Mouse (Mus musculus): Measurements from ENCODE around the gene Skida1. TPM values are rescaled to one million over a fixed set of nuclear protein-coding genes. Genes with fewer than 3 reads are reported as not detected.

The Skida1 gene
- polyA plus RNA-seq, 1 experiment from 2014 or later, result 3.9 TPM

DNA sequence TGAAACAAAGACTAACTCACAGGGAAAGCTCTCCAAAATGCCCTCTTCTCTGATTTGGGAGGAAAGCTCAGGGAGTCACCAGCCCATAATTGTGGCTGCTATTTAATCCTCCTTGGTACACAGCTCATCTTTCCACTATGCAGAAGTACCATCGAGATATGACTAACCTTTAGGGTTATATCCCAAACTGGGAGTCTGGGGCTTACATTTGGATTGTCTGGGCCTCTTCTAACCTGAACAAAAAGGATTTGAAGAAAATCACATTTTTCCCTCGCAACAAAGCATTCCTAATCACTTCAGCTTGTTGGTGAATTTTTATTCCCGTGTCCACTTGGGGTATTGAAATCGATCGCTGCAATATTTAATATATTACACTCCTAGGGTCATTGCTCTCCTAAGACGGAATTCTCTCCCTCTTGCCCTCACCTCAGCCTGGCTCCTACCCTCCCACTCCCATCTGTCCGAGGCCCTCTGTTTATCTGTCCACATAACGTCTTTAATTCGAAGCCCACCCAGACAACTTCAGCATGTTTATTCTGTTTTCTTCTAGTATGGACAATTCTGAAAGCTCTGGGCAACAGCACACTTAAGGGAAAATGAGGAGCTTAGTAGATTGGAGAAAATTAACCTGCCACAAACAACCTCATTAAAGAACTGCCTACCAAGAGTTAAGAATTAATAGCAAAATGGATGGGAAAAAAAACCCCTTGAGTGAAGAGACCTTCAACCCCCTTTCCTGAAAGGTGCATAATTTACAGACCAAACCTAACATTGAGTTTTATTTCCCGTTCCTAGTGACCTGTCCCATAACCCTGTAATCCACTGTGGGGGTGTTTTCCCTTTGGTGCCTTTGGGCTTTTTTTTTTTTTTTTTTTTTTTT is 14.2 kb downstream of the Skida1 start:
- Histone ChIP-seq H3K9me3 (replicated peaks; ENCODE audit: control insufficient read depth, low read length) (no peaks in the 10 kb centered on the region), H3K27ac (ENCODE audit: low read length) (no peak overlapping the region), H3K4me2 (ENCODE audit: low read depth, low read length) (no peak overlapping the region), H3K4me3 (ENCODE audit: low read length) (no peak overlapping the region), H3K4me1 (ENCODE audit: control insufficient read depth, insufficient read depth, low read length) (peaks cover 16% of the 10 kb centered on the region), H3K36me3 (ENCODE audit: control insufficient read depth, insufficient read depth) (no peaks in the 10 kb centered on the region), H3K9ac (ENCODE audit: low read length) (no peak overlapping the region), H3K27me3 (ENCODE audit: control insufficient read depth, insufficient read depth, low read length) (no peaks in the 10 kb centered on the region)
- no peak for ATAC-seq (replicated peaks; ENCODE audit: extremely low read depth, insufficient read depth, low FRiP score)
- 89% methylated on average over 10 of the region's 10 CpGs for WGBS

DNA sequence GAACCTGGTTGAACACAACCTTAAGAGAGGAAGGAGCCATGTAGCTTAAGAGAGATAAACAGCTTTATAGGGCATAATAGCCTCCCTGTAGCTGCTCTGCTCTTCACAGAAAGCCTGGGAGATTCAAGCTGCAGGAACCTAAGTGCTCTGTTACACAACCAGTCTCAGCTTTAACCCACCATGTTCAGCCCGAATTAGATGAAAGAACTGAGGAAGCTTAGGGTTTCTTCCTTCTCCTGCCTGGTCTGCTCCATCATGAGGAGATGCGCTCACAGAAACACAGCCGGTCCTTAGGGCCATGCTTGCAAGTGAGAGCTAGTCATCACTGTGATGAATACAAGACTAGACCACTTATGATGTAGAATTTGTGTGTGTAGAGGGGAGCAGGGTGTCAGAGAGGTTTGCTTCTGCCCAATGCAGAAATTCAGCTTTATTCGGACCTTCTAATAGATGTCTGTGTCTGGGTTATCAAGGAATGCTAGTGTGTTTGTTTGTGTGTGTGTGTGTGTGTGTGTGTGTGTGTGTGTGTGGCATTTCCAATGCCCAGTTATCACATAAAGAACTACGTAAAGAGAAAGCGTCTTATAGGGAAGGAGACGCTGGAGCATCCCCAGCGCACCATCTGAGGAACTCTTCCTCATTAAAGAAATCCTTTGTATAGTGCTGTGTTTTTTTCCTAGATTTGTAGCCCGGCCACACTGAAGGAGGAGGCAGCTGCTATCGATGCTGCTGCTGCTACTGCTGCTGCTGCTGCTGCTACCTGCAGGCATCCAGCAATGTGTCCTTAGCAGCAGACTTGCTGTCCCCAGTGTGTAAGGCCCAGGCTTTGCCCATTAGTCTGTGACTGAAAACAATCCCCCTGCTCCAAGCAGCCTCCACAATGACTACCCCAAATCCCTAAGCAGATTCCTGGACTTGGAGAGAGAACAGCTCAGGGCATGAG is 15.4 kb downstream of the Skida1 start:
- ATAC-seq (replicated peaks; ENCODE audit: extremely low read depth, insufficient read depth, low FRiP score), result no peak
- no peak overlapping the region for H3K4me2 ChIP-seq (ENCODE audit: low read depth, low read length)
- H3K9ac ChIP-seq (ENCODE audit: low read length), result no peak overlapping the region
- H3K4me3 ChIP-seq (ENCODE audit: low read length), result no peak overlapping the region
- H3K4me1 ChIP-seq (ENCODE audit: control insufficient read depth, insufficient read depth, low read length), result peaks cover 16% of the 10 kb centered on the region
- no peaks in the 10 kb centered on the region for H3K36me3 ChIP-seq (ENCODE audit: control insufficient read depth, insufficient read depth)
- no peaks in the 10 kb centered on the region for H3K27me3 ChIP-seq (ENCODE audit: control insufficient read depth, insufficient read depth, low read length)
- H3K9me3 ChIP-seq (replicated peaks; ENCODE audit: control insufficient read depth, low read length), result no peaks in the 10 kb centered on the region
- WGBS, result 60% methylated on average over 10 of the region's 10 CpGs
- no peak overlapping the region for H3K27ac ChIP-seq (ENCODE audit: low read length)

DNA sequence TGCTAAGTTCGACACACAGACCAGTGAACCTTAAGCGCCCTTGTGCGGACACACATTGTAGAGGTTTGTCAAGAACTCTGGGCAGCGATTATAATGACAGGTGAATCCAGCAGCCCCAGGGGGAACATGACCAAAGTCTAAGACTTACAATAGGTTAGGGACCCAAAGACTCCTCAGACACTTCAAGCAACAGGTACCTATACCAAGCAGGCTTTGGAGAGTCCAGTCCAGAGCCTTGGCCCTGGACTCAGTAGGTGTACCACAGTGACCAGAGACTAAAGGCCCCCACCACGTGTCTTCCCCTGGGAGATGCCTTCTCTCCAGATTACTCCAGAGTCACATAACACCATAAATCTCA is 16.3 kb downstream of the Skida1 start:
- H3K27ac ChIP-seq (ENCODE audit: low read length), result no peak overlapping the region
- H3K4me1 ChIP-seq (ENCODE audit: control insufficient read depth, insufficient read depth, low read length), result peaks cover 13% of the 10 kb centered on the region
- H3K36me3 ChIP-seq (ENCODE audit: control insufficient read depth, insufficient read depth), result no peaks in the 10 kb centered on the region
- H3K4me3 ChIP-seq (ENCODE audit: low read length), result no peak overlapping the region
- no peak for ATAC-seq (replicated peaks; ENCODE audit: extremely low read depth, insufficient read depth, low FRiP score)
- H3K9ac ChIP-seq (ENCODE audit: low read length), result no peak overlapping the region
- WGBS, result 74% methylated on average over 5 of the region's 5 CpGs
- no peaks in the 10 kb centered on the region for H3K27me3 ChIP-seq (ENCODE audit: control insufficient read depth, insufficient read depth, low read length)
- peak overlapping the region; percentile 98 for H3K4me2 ChIP-seq (ENCODE audit: low read depth, low read length)
- no peaks in the 10 kb centered on the region for H3K9me3 ChIP-seq (replicated peaks; ENCODE audit: control insufficient read depth, low read length)

DNA sequence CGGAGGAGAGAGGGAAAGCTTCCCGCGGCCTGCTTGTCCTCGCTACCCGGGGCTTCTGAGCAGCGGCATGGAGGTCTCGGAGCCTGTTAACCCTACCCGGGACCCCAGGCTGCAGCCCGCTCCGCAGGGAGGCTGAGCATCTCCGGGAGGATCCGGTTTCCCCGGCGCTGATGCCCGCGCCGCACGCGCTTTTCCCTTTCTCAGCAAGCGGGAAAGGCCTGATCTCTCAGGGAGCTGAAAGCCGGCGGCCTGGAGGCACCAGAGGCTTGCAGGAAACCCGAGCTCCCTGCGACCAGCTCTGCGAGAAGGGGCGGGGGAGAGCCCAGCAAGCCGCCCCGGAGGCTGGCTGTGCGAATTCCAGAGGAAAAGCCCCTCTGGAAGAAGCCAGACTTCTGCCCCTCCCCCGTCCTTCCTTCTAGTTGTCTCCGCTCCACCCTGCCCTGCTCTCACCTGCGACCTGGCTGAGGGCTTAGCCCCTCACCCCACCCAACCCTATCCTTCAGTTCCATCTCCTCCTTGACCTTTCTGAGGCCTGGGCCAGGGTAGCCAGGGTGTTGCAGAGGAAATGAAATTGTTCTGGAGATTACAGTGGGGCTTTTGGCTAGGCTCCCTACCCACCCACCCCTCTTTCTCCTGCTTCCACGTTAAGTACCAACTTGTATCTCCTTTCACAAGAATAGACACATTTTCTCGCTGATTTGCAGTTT is 16.9 kb downstream of the Skida1 start:
- no peak for ATAC-seq (replicated peaks; ENCODE audit: extremely low read depth, insufficient read depth, low FRiP score)
- H3K4me2 ChIP-seq (ENCODE audit: low read depth, low read length), result peak overlapping the region; percentile 98
- no peak overlapping the region for H3K27ac ChIP-seq (ENCODE audit: low read length)
- 5% methylated on average over 34 of the region's 34 CpGs for WGBS
- no peaks in the 10 kb centered on the region for H3K9me3 ChIP-seq (replicated peaks; ENCODE audit: control insufficient read depth, low read length)
- peaks cover 14% of the 10 kb centered on the region for H3K4me1 ChIP-seq (ENCODE audit: control insufficient read depth, insufficient read depth, low read length)
- peak overlapping the region; percentile 89 for H3K9ac ChIP-seq (ENCODE audit: low read length)
- peak overlapping the region; percentile 59 for H3K4me3 ChIP-seq (ENCODE audit: low read length)
- H3K36me3 ChIP-seq (ENCODE audit: control insufficient read depth, insufficient read depth), result no peaks in the 10 kb centered on the region
- H3K27me3 ChIP-seq (ENCODE audit: control insufficient read depth, insufficient read depth, low read length), result no peaks in the 10 kb centered on the region

DNA sequence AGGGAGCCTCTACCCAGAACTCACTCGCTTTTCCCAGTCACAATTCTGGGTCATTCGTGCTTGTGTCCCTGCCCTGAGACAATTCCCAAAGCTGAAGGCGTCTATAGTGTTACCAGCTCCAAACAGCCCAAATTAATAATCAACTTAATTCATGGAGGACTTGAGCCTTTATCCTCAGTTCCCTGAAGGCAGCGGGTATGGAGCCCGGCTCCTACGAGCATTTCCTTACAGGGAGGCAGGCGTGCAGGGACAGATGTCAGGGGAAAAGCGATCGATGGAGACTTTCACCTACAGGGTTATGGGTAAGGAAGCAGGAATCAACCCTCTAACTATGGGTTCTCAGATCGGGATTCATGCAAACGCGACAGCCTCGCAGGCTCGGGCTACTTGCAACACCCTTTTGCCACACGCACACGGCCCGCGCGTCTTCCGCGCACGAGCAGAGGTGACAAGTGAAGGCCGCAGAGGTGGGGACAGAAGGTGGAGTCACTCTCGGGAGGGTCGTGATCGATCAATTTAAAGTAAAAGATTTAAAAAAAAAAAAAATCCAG is 17.5 kb downstream of the Skida1 start:
- ATAC-seq (replicated peaks; ENCODE audit: extremely low read depth, insufficient read depth, low FRiP score), result no peak
- Histone ChIP-seq H3K27ac (ENCODE audit: low read length) (no peak overlapping the region), H3K27me3 (ENCODE audit: control insufficient read depth, insufficient read depth, low read length) (no peaks in the 10 kb centered on the region), H3K4me1 (ENCODE audit: control insufficient read depth, insufficient read depth, low read length) (peaks cover 14% of the 10 kb centered on the region), H3K36me3 (ENCODE audit: control insufficient read depth, insufficient read depth) (no peaks in the 10 kb centered on the region), H3K9me3 (replicated peaks; ENCODE audit: control insufficient read depth, low read length) (no peaks in the 10 kb centered on the region), H3K4me2 (ENCODE audit: low read depth, low read length) (peak overlapping the region; percentile 98), H3K9ac (ENCODE audit: low read length) (peak overlapping the region; percentile 89), H3K4me3 (ENCODE audit: low read length) (peak overlapping the region; percentile 59)
- 8% methylated on average over 26 of the region's 26 CpGs for WGBS

GRCm38 (mm10) chr2:18030581-18030980 is 18.3 kb downstream of the Skida1 start:
- no peak overlapping the region for H3K9ac ChIP-seq (ENCODE audit: low read length)
- H3K27me3 ChIP-seq (ENCODE audit: control insufficient read depth, insufficient read depth, low read length), result no peaks in the 10 kb centered on the region
- H3K4me2 ChIP-seq (ENCODE audit: low read depth, low read length), result peak overlapping the region; percentile 98
- H3K9me3 ChIP-seq (replicated peaks; ENCODE audit: control insufficient read depth, low read length), result no peaks in the 10 kb centered on the region
- 70% methylated on average over 8 of the region's 8 CpGs for WGBS
- ATAC-seq (replicated peaks; ENCODE audit: extremely low read depth, insufficient read depth, low FRiP score), result no peak
- peaks cover 15% of the 10 kb centered on the region for H3K4me1 ChIP-seq (ENCODE audit: control insufficient read depth, insufficient read depth, low read length)
- H3K4me3 ChIP-seq (ENCODE audit: low read length), result no peak overlapping the region
- no peaks in the 10 kb centered on the region for H3K36me3 ChIP-seq (ENCODE audit: control insufficient read depth, insufficient read depth)
- H3K27ac ChIP-seq (ENCODE audit: low read length), result no peak overlapping the region

DNA sequence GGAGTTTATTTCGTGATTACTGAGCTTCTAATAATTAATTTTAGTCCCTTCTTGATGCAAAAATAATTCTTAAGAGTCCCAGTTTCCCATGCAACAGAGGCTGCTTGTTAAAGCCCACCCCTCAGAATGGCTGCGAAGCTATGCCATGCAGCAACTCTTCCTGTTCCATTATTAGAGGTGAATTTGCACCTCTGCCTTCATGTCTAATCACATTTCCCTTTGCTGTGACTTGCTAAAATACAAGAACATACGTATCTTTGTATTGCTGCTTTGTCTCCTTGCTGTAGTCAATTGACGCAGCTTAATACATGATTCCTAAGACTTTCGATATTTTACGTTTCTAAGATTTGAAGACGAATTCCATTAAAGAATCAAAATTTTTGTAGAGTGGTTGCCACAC is 19.2 kb downstream of the Skida1 start:
- Histone ChIP-seq H3K36me3 (ENCODE audit: control insufficient read depth, insufficient read depth) (no peaks in the 10 kb centered on the region), H3K27me3 (ENCODE audit: control insufficient read depth, insufficient read depth, low read length) (no peaks in the 10 kb centered on the region), H3K27ac (ENCODE audit: low read length) (no peak overlapping the region), H3K9me3 (replicated peaks; ENCODE audit: control insufficient read depth, low read length) (no peaks in the 10 kb centered on the region), H3K9ac (ENCODE audit: low read length) (no peak overlapping the region), H3K4me1 (ENCODE audit: control insufficient read depth, insufficient read depth, low read length) (peaks cover 20% of the 10 kb centered on the region), H3K4me3 (ENCODE audit: low read length) (no peak overlapping the region), H3K4me2 (ENCODE audit: low read depth, low read length) (no peak overlapping the region)
- WGBS, result 90% methylated on average over 7 of the region's 7 CpGs
- no peak for ATAC-seq (replicated peaks; ENCODE audit: extremely low read depth, insufficient read depth, low FRiP score)

- peak overlapping the region; percentile 95 for H3K27ac ChIP-seq (ENCODE audit: low read length)
- no peaks in the 10 kb centered on the region for H3K36me3 ChIP-seq (ENCODE audit: control insufficient read depth, insufficient read depth)
- H3K4me3 ChIP-seq (ENCODE audit: low read length), result peak overlapping the region; percentile 83
- peak; percentile 84 for ATAC-seq (replicated peaks; ENCODE audit: extremely low read depth, insufficient read depth, low FRiP score)
- H3K9ac ChIP-seq (ENCODE audit: low read length), result peak overlapping the region; percentile 93
- H3K27me3 ChIP-seq (ENCODE audit: control insufficient read depth, insufficient read depth, low read length), result no peaks in the 10 kb centered on the region
- H3K9me3 ChIP-seq (replicated peaks; ENCODE audit: control insufficient read depth, low read length), result no peaks in the 10 kb centered on the region
- H3K4me2 ChIP-seq (ENCODE audit: low read depth, low read length), result peak overlapping the region; percentile 98
- WGBS, result under 1% methylated on average over 61 of the region's 61 CpGs
- peaks cover 20% of the 10 kb centered on the region for H3K4me1 ChIP-seq (ENCODE audit: control insufficient read depth, insufficient read depth, low read length)
Measured at GRCm38 (mm10) chr2:18028140-18029021, 20.5 kb downstream of the Skida1 start.
